24 mouse cellular contexts compared by ENCODE assay signal in the genomic region with DNA sequence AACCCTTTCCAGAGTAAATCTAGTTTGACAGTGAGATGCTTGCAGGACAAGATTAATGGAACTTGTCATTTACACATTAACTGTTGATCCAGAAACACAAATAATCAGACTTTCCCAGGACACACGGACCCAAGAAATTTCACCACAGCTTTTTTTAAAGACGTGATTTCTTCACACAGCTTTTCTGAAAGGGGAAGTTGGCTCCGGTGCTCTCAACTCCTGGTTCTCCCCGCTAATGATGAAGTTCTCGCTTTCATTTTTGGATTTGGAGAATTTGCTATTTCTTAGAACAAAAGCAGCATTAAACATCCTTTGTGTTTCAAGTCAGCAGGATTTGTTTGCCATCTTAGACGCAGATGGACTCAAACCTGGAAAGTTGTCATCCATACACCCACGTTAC. TPM values are rescaled to one million over a fixed set of nuclear protein-coding genes. Genes with fewer than 3 reads are reported as not detected.
DNase-seq lines count a peak whose midpoint lies in the region; ATAC-seq and TF ChIP-seq lines count a peak whose summit lies in the region.
"Had no signal": no experiment of that assay in that cellular context is flagged by ENCODE, and none has a peak within 500 bp of the region (broad histone marks: within the 10 kb centered on the region; RNA-seq: fewer than 3 reads in every experiment).

No protein-coding gene starts in this region.

- ATAC-seq in forebrain, embryonic 13.5 days: no peak
- no peak for ATAC-seq in forebrain, embryonic 12.5 days (ENCODE audit: low FRiP score)
- ATAC-seq in hindbrain, embryonic 14.5 days (ENCODE audit: low FRiP score): no peak
- ATAC-seq in hindbrain, embryonic 16.5 days: no peak
- no peak for ATAC-seq in hindbrain, embryonic 15.5 days (ENCODE audit: low FRiP score, low read depth)
- ATAC-seq in erythroblast, adult 5-6 weeks (replicated peaks; ENCODE audit: low FRiP score, poor library complexity, severe bottlenecking): no peak
- ATAC-seq: CD4-positive, CD25-positive, alpha-beta regulatory T cell, adult 4 months had no signal

- TF ChIP-seq CTCF in thymus, adult 2 months (IDR thresholded peaks at IDR 0.05; ENCODE audit: borderline replicate concordance, control insufficient read depth, extremely low read depth, insufficient read depth, low read length, poor library complexity): no peak

- peaks cover 17% of the 10 kb centered on the region; the same call in 1 of the 2 replicates for H3K27me3 ChIP-seq in forebrain, embryonic 13.5 days
- peaks cover 48% of the 10 kb centered on the region for H3K27me3 ChIP-seq in forebrain, embryonic 12.5 days
- H3K27me3 ChIP-seq in hindbrain, embryonic 14.5 days (ENCODE audit: control insufficient read depth, insufficient read depth, low read length): no peaks in the 10 kb centered on the region
- no peaks in the 10 kb centered on the region for H3K27me3 ChIP-seq in hindbrain, embryonic 16.5 days (replicated peaks; ENCODE audit: control insufficient read depth, insufficient read depth, low read length)
- H3K27me3 ChIP-seq in hindbrain, embryonic 15.5 days: no peaks in the 10 kb centered on the region
- H3K27me3 ChIP-seq in thymus, adult 2 months (ENCODE audit: control insufficient read depth, insufficient read depth, low read length): peaks cover 15% of the 10 kb centered on the region; the same call in 1 of the 2 replicates

- no peak overlapping the region for H3K4me3 ChIP-seq in forebrain, embryonic 13.5 days
- no peak overlapping the region for H3K4me3 ChIP-seq in forebrain, embryonic 12.5 days (replicated peaks)
- H3K4me3 ChIP-seq in hindbrain, embryonic 14.5 days (replicated peaks; ENCODE audit: low read length): no peak overlapping the region
- H3K4me3 ChIP-seq in hindbrain, embryonic 16.5 days (ENCODE audit: low read length): no peak overlapping the region
- H3K4me3 ChIP-seq in hindbrain, embryonic 15.5 days: no peak overlapping the region
- H3K4me3 ChIP-seq in thymus, adult 2 months (ENCODE audit: control insufficient read depth, insufficient read depth, low read length): no peak overlapping the region
- H3K4me3 ChIP-seq: embryonic facial prominence, embryonic 10.5 days; forebrain, embryonic 10.5 days; heart, adult 2 months; limb, embryonic 15.5 days; liver, embryonic 15.5 days; lung, embryonic 15.5 days; neural tube, embryonic 13.5 days had no signal

- WGBS in forebrain, embryonic 13.5 days: 79% methylated on average over 7 of the region's 7 CpGs
- 74% methylated on average over 7 of the region's 7 CpGs for WGBS in forebrain, embryonic 12.5 days
- WGBS in hindbrain, embryonic 14.5 days: 69% methylated on average over 7 of the region's 7 CpGs
- 71% methylated on average over 7 of the region's 7 CpGs for WGBS in hindbrain, embryonic 16.5 days
- 68% methylated on average over 7 of the region's 7 CpGs for WGBS in hindbrain, embryonic 15.5 days
- 24% methylated on average over 7 of the region's 7 CpGs for WGBS in thymus, adult 2 months

- no peak for TF ChIP-seq POLR2A in thymus, adult 2 months (IDR thresholded peaks at IDR 0.05; ENCODE audit: control insufficient read depth, extremely low read depth, insufficient read depth, low read length, poor library complexity)

- H3K4me2 ChIP-seq in forebrain, embryonic 13.5 days: 0 out of 2 replicates have a peak overlapping the region, but pooled peaks have one; percentile 95
- no peak overlapping the region for H3K4me2 ChIP-seq in forebrain, embryonic 12.5 days
- peak overlapping the region; percentile 85; the same call in 1 of the 2 replicates for H3K4me2 ChIP-seq in hindbrain, embryonic 14.5 days (replicated peaks)
- no peak overlapping the region for H3K4me2 ChIP-seq in hindbrain, embryonic 16.5 days (ENCODE audit: low read length)
- peak overlapping the region; percentile 89 for H3K4me2 ChIP-seq in hindbrain, embryonic 15.5 days
- H3K4me2 ChIP-seq: limb, embryonic 15.5 days; liver, embryonic 15.5 days; lung, embryonic 15.5 days had no signal

- H3K9ac ChIP-seq in forebrain, embryonic 13.5 days: no peak overlapping the region
- no peak overlapping the region for H3K9ac ChIP-seq in forebrain, embryonic 12.5 days
- H3K9ac ChIP-seq in hindbrain, embryonic 14.5 days: no peak overlapping the region
- no peak overlapping the region for H3K9ac ChIP-seq in hindbrain, embryonic 16.5 days (ENCODE audit: low read depth, low read length)
- no peak overlapping the region for H3K9ac ChIP-seq in hindbrain, embryonic 15.5 days
- H3K9ac ChIP-seq: limb, embryonic 15.5 days; liver, embryonic 15.5 days; lung, embryonic 15.5 days had no signal

- no peaks in the 10 kb centered on the region for H3K36me3 ChIP-seq in forebrain, embryonic 13.5 days (ENCODE audit: poor library complexity, severe bottlenecking)
- no peaks in the 10 kb centered on the region for H3K36me3 ChIP-seq in forebrain, embryonic 12.5 days (replicated peaks)
- no peaks in the 10 kb centered on the region for H3K36me3 ChIP-seq in hindbrain, embryonic 14.5 days (replicated peaks; ENCODE audit: control insufficient read depth, insufficient read depth)
- no peaks in the 10 kb centered on the region for H3K36me3 ChIP-seq in hindbrain, embryonic 16.5 days (ENCODE audit: control insufficient read depth, insufficient read depth, low read length)
- H3K36me3 ChIP-seq in hindbrain, embryonic 15.5 days: no peaks in the 10 kb centered on the region
- H3K36me3 ChIP-seq in thymus, adult 2 months (ENCODE audit: control insufficient read depth, insufficient read depth, low read length): no peaks in the 10 kb centered on the region
- H3K36me3 ChIP-seq: embryonic facial prominence, embryonic 10.5 days; forebrain, embryonic 10.5 days; limb, embryonic 15.5 days; liver, embryonic 15.5 days; lung, embryonic 15.5 days; neural tube, embryonic 13.5 days had no signal

- no peak overlapping the region for H3K27ac ChIP-seq in forebrain, embryonic 13.5 days
- H3K27ac ChIP-seq in forebrain, embryonic 12.5 days: no peak overlapping the region
- no peak overlapping the region for H3K27ac ChIP-seq in hindbrain, embryonic 14.5 days
- no peak overlapping the region for H3K27ac ChIP-seq in hindbrain, embryonic 16.5 days (ENCODE audit: low read depth, low read length)
- H3K27ac ChIP-seq in hindbrain, embryonic 15.5 days (replicated peaks): no peak overlapping the region
- no peak overlapping the region for H3K27ac ChIP-seq in thymus, adult 2 months (ENCODE audit: control insufficient read depth, insufficient read depth, low read length)
- H3K27ac ChIP-seq: embryonic facial prominence, embryonic 10.5 days; forebrain, embryonic 10.5 days; heart, adult 2 months; kidney, postnatal 0 days; limb, embryonic 15.5 days; liver, embryonic 15.5 days; lung, embryonic 15.5 days; neural tube, embryonic 13.5 days had no signal

- peaks cover 19% of the 10 kb centered on the region for H3K4me1 ChIP-seq in forebrain, embryonic 13.5 days
- peaks cover 19% of the 10 kb centered on the region for H3K4me1 ChIP-seq in forebrain, embryonic 12.5 days
- peaks cover 11% of the 10 kb centered on the region for H3K4me1 ChIP-seq in hindbrain, embryonic 14.5 days (replicated peaks; ENCODE audit: control insufficient read depth, insufficient read depth, low read length)
- peaks cover 14% of the 10 kb centered on the region for H3K4me1 ChIP-seq in hindbrain, embryonic 16.5 days (ENCODE audit: control insufficient read depth, insufficient read depth, low read depth, low read length)
- H3K4me1 ChIP-seq in hindbrain, embryonic 15.5 days (replicated peaks): peaks cover 26% of the 10 kb centered on the region
- H3K4me1 ChIP-seq in thymus, adult 2 months (replicated peaks; ENCODE audit: control insufficient read depth, insufficient read depth, low read length): no peaks in the 10 kb centered on the region
- H3K4me1 ChIP-seq: liver, embryonic 15.5 days had no signal

- no peak for DNase-seq in hindbrain, embryonic 14.5 days (ENCODE audit: low spot score)
- DNase-seq in A20 (ENCODE audit: low read depth, low spot score): peak; percentile 18
- no peak for DNase-seq in thymus, adult 2 months
- DNase-seq: adrenal gland, postnatal 36 days; cerebellum, adult 11 months; cerebellum, adult 9-11 months; gastrocnemius, postnatal 10 days; heart, adult 2 months; kidney, adult 2 months; lung, postnatal 36 days; thymus, postnatal 36 days had no signal

- no peaks in the 10 kb centered on the region for H3K9me3 ChIP-seq in forebrain, embryonic 13.5 days (replicated peaks)
- H3K9me3 ChIP-seq in forebrain, embryonic 12.5 days: no peaks in the 10 kb centered on the region
- no peaks in the 10 kb centered on the region for H3K9me3 ChIP-seq in hindbrain, embryonic 14.5 days (ENCODE audit: control insufficient read depth, low read length)
- H3K9me3 ChIP-seq in hindbrain, embryonic 16.5 days (ENCODE audit: control insufficient read depth, low read length): no peaks in the 10 kb centered on the region
- no peaks in the 10 kb centered on the region for H3K9me3 ChIP-seq in hindbrain, embryonic 15.5 days
- H3K9me3 ChIP-seq: embryonic facial prominence, embryonic 10.5 days; forebrain, embryonic 10.5 days; limb, embryonic 15.5 days; liver, embryonic 15.5 days; lung, embryonic 15.5 days; neural tube, embryonic 13.5 days had no signal

RNA-seq across cellular contexts. Expression of a gene that starts 2.6 kb away (rescaled TPM):
- polyA plus RNA-seq in forebrain, embryonic 13.5 days (2015; fragmentation: Nextera tagmentation; extraction: Ambion mirVana): 6.1 and 6.5 TPM in 2 replicates
- 4.7 and 4.8 TPM in 2 replicates for polyA plus RNA-seq in forebrain, embryonic 12.5 days (2016; fragmentation: Nextera tagmentation; extraction: Ambion mirVana)
- 11.3 and 14.0 TPM in 2 replicates for polyA plus RNA-seq in hindbrain, embryonic 14.5 days (2014; fragmentation: Nextera tagmentation; extraction: Ambion mirVana)
- 7.5 and 9.3 TPM in 2 replicates for polyA plus RNA-seq in hindbrain, embryonic 16.5 days (2015; fragmentation: Nextera tagmentation; extraction: Ambion mirVana)
- polyA plus RNA-seq in hindbrain, embryonic 15.5 days (2015; fragmentation: Nextera tagmentation; extraction: Ambion mirVana): 8.6 and 9.6 TPM in 2 replicates
- total RNA-seq in erythroblast, adult 5-6 weeks (2015; ENCODE audit: low replicate concordance): not detected in 2 replicates
- total RNA-seq in erythroblast, adult 5-6 weeks (2017; ENCODE audit: low replicate concordance): not detected in 2 replicates
- 0.03 and 0.05 TPM in 2 replicates for polyA plus RNA-seq in thymus, adult 2 months (2012; rRNA removed)

RNA-seq across cellular contexts. Expression of a gene that starts 31.4 kb away (rescaled TPM):
- 37.1 and 37.9 TPM in 2 replicates for polyA plus RNA-seq in forebrain, embryonic 13.5 days (2015; fragmentation: Nextera tagmentation; extraction: Ambion mirVana)
- 43.4 and 45.1 TPM in 2 replicates for polyA plus RNA-seq in forebrain, embryonic 12.5 days (2016; fragmentation: Nextera tagmentation; extraction: Ambion mirVana)
- 62.6 and 69.6 TPM in 2 replicates for polyA plus RNA-seq in hindbrain, embryonic 14.5 days (2014; fragmentation: Nextera tagmentation; extraction: Ambion mirVana)
- polyA plus RNA-seq in hindbrain, embryonic 16.5 days (2015; fragmentation: Nextera tagmentation; extraction: Ambion mirVana): 69.1 and 70.4 TPM in 2 replicates
- polyA plus RNA-seq in hindbrain, embryonic 15.5 days (2015; fragmentation: Nextera tagmentation; extraction: Ambion mirVana): 63.1 and 65.6 TPM in 2 replicates
- 25.6 and 25.9 TPM in 2 replicates for total RNA-seq in erythroblast, adult 5-6 weeks (2015; ENCODE audit: low replicate concordance)
- 25.6 TPM in 2 replicates for total RNA-seq in erythroblast, adult 5-6 weeks (2017; ENCODE audit: low replicate concordance)
- polyA plus RNA-seq in thymus, adult 2 months (2012; rRNA removed): 53.6 and 69.1 TPM in 2 replicates

Comparison
In these comparisons a context has a peak if more than half of its experiments do, and no peak if none do; other contexts are left out.
1. H3K4me2 ChIP-seq: peak in forebrain, embryonic 13.5 days (single experiment), hindbrain, embryonic 14.5 days (single experiment) and hindbrain, embryonic 15.5 days (single experiment); none in forebrain, embryonic 12.5 days (single experiment) and hindbrain, embryonic 16.5 days (single experiment).